Mouse (Mus musculus): ENCODE results near the gene Ankrd31. TPM values are rescaled to one million over a fixed set of nuclear protein-coding genes. Genes with fewer than 3 reads are reported as not detected.

Ankrd31 gene
- total RNA-seq, 2 experiments from 2014 or later = not detected

DNA sequence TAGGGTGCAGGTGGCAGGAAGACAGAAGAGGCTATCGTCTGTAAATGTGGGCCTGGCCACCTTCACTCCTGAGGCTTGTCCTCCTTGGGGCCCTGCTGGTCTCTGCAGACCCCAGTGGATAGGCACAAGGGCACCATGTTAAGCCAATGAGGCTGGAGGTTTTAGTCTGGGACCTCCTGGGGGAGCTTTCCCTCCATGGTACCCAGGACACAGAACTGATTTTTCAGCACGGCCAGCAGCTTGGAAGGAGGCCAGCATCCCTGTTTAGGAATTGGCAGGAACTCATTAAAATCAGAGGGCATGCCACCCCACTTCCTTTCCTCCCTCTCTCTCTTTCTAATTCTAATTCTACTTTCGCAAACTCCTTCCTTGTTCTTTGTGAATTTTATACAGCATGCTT, 195.5 kb downstream of the Ankrd31 start:
- peak; percentile 16 for DNase-seq

- DNase-seq = no peak
Measured at GRCm38 (mm10) chr13:96945748-96946147, 197.7 kb downstream of the Ankrd31 start.

- no peak for DNase-seq
Measured at GRCm38 (mm10) chr13:96947722-96948121, 199.7 kb downstream of the Ankrd31 start.

GRCm38 (mm10) chr13:96951880-96952279, 203.8 kb downstream of the Ankrd31 start:
- no peak for DNase-seq

GRCm38 (mm10) chr13:96956466-96956865, 208.4 kb downstream of the Ankrd31 start:
- no peak for DNase-seq

Other genes starting within 250 kb of the Ankrd31 start
- gene Polk, start 205.7 kb upstream of the Ankrd31 start, total RNA-seq (2021) = 1 to 10 TPM; 2.9 to 6.1 TPM
- 10 to 100 TPM; 30.3 to 36.5 TPM for gene Col4a3bp, start 205.7 kb upstream of the Ankrd31 start, total RNA-seq (2021)
- 10 to 100 TPM; 19.4 to 20.1 TPM for gene Hmgcr, start 77.3 kb upstream of the Ankrd31 start, total RNA-seq (2021)
- gene Gcnt4, start 176.4 kb downstream of the Ankrd31 start, total RNA-seq (2021) = under 1 TPM; 0.21 to 0.41 TPM

Data from gastrocnemius, postnatal 10 days (tissue).